Comparison of ENCODE assay signal across 26 mouse cellular contexts in genomic region chr10:39244061-39244460, GRCm38 (mm10).
"Had no signal": no experiment of that assay in that cellular context is flagged by ENCODE, and none has a peak within 500 bp of the region (broad histone marks: within the 10 kb centered on the region; RNA-seq: fewer than 3 reads in every experiment).

No protein-coding gene starts in this region.

- H3K4me2 ChIP-seq: embryonic facial prominence, embryonic 12.5 days; embryonic facial prominence, embryonic 13.5 days; embryonic facial prominence, embryonic 15.5 days; forebrain, embryonic 12.5 days; forebrain, embryonic 15.5 days had no signal

- ATAC-seq: forebrain, embryonic 14.5 days; forebrain, embryonic 15.5 days; forebrain, embryonic 16.5 days; forebrain, postnatal 0 days had no signal

- H3K4me3 ChIP-seq: embryonic facial prominence, embryonic 12.5 days; embryonic facial prominence, embryonic 13.5 days; embryonic facial prominence, embryonic 15.5 days; erythroblast, embryonic 14.5 days; forebrain, embryonic 10.5 days; forebrain, embryonic 12.5 days; forebrain, embryonic 15.5 days; gastrocnemius, adult 2 months; heart, adult 2 months had no signal

- DNase-seq: cerebellum, adult 2 months; cerebellum, adult 8-10 months; cerebellum, adult 9-10 months; cerebellum, adult 9-11 months; cerebellum, postnatal 10 days; cerebellum, postnatal 14 days; cerebellum, postnatal 25 days; cerebellum, postnatal 36 days; embryo, embryonic 11 days; forebrain, postnatal 0 days; gastrocnemius, adult 2 months; gastrocnemius, postnatal 10 days; gastrocnemius, postnatal 14 days; gastrocnemius, postnatal 25 days; gastrocnemius, postnatal 36 days; heart, adult 18-20 months; heart, adult 2 months had no signal

- H3K27ac ChIP-seq: embryonic facial prominence, embryonic 12.5 days; embryonic facial prominence, embryonic 13.5 days; embryonic facial prominence, embryonic 15.5 days; forebrain, embryonic 12.5 days; forebrain, embryonic 15.5 days; gastrocnemius, adult 2 months; heart, adult 2 months had no signal

- H3K27me3 ChIP-seq: embryonic facial prominence, embryonic 12.5 days; embryonic facial prominence, embryonic 13.5 days; embryonic facial prominence, embryonic 15.5 days; forebrain, embryonic 12.5 days; forebrain, embryonic 15.5 days had no signal

- H3K9ac ChIP-seq: embryonic facial prominence, embryonic 12.5 days; embryonic facial prominence, embryonic 13.5 days; embryonic facial prominence, embryonic 15.5 days; forebrain, embryonic 12.5 days; forebrain, embryonic 15.5 days; forebrain, postnatal 0 days had no signal

- H3K36me3 ChIP-seq: embryonic facial prominence, embryonic 12.5 days; embryonic facial prominence, embryonic 13.5 days; embryonic facial prominence, embryonic 15.5 days; forebrain, embryonic 10.5 days; forebrain, embryonic 12.5 days; forebrain, embryonic 15.5 days had no signal

- H3K9me3 ChIP-seq: embryonic facial prominence, embryonic 12.5 days; embryonic facial prominence, embryonic 13.5 days; embryonic facial prominence, embryonic 15.5 days; forebrain, embryonic 10.5 days; forebrain, embryonic 12.5 days; forebrain, embryonic 15.5 days had no signal
